Mouse (Mus musculus): Measurements from ENCODE around the gene A4galt. TPM values are rescaled to one million over a fixed set of nuclear protein-coding genes. Genes with fewer than 3 reads are reported as not detected.

A4galt gene
- polyA plus RNA-seq, 1 experiment from 2014 or later = 2.4 TPM

GRCm38 (mm10) chr15:83256491-83256890 lies 4.9 kb upstream of the A4galt start:
- H3K4me1 ChIP-seq (ENCODE audit: control insufficient read depth, insufficient read depth, low read length) = peaks cover 3% of the 10 kb centered on the region; the same call in 1 of the 2 replicates
- H3K4me2 ChIP-seq (ENCODE audit: low read depth, low read length) = no peak overlapping the region
- H3K36me3 ChIP-seq (ENCODE audit: control insufficient read depth, insufficient read depth, low read length) = no peaks in the 10 kb centered on the region
- H3K4me3 ChIP-seq (ENCODE audit: low read depth, low read length) = no peak overlapping the region
- no peak overlapping the region for H3K9ac ChIP-seq (ENCODE audit: low read depth, low read length)
- WGBS = 76% methylated on average over 4 of the region's 4 CpGs
- H3K27ac ChIP-seq (replicated peaks; ENCODE audit: low read depth, low read length) = no peak overlapping the region
- no peak for ATAC-seq (ENCODE audit: low read depth)
- no peak for DNase-seq (ENCODE audit: low spot score)
- peaks cover 15% of the 10 kb centered on the region for H3K27me3 ChIP-seq (replicated peaks; ENCODE audit: control insufficient read depth, insufficient read depth, low read length)
- H3K9me3 ChIP-seq (ENCODE audit: control insufficient read depth, low read length) = no peaks in the 10 kb centered on the region

GRCm38 (mm10) chr15:83255944-83256343 lies 4.4 kb upstream of the A4galt start:
- ATAC-seq (ENCODE audit: low read depth) (no peak), DNase-seq (ENCODE audit: low spot score) (no peak)
- Histone ChIP-seq H3K4me2 (ENCODE audit: low read depth, low read length) (no peak overlapping the region), H3K36me3 (ENCODE audit: control insufficient read depth, insufficient read depth, low read length) (no peaks in the 10 kb centered on the region), H3K4me3 (ENCODE audit: low read depth, low read length) (no peak overlapping the region), H3K27ac (replicated peaks; ENCODE audit: low read depth, low read length) (no peak overlapping the region), H3K4me1 (ENCODE audit: control insufficient read depth, insufficient read depth, low read length) (peaks cover 4% of the 10 kb centered on the region; the same call in 1 of the 2 replicates), H3K27me3 (replicated peaks; ENCODE audit: control insufficient read depth, insufficient read depth, low read length) (peaks cover 20% of the 10 kb centered on the region), H3K9me3 (ENCODE audit: control insufficient read depth, low read length) (no peaks in the 10 kb centered on the region), H3K9ac (ENCODE audit: low read depth, low read length) (no peak overlapping the region)
- 65% methylated on average over 7 of the region's 7 CpGs for WGBS

GRCm38 (mm10) chr15:83255191-83255782 lies 3.7 kb upstream of the A4galt start:
- Histone ChIP-seq H3K4me2 (ENCODE audit: low read depth, low read length) (no peak overlapping the region), H3K9ac (ENCODE audit: low read depth, low read length) (no peak overlapping the region), H3K36me3 (ENCODE audit: control insufficient read depth, insufficient read depth, low read length) (no peaks in the 10 kb centered on the region), H3K4me1 (ENCODE audit: control insufficient read depth, insufficient read depth, low read length) (peaks cover 4% of the 10 kb centered on the region; the same call in 1 of the 2 replicates), H3K27me3 (replicated peaks; ENCODE audit: control insufficient read depth, insufficient read depth, low read length) (peaks cover 27% of the 10 kb centered on the region), H3K4me3 (ENCODE audit: low read depth, low read length) (no peak overlapping the region), H3K27ac (replicated peaks; ENCODE audit: low read depth, low read length) (no peak overlapping the region), H3K9me3 (ENCODE audit: control insufficient read depth, low read length) (no peaks in the 10 kb centered on the region)
- no peak for DNase-seq (ENCODE audit: low spot score)
- ATAC-seq (ENCODE audit: low read depth) = no peak
- 91% methylated on average over 4 of the region's 4 CpGs for WGBS

GRCm38 (mm10) chr15:83254372-83255070 lies 2.9 kb upstream of the A4galt start:
- H3K36me3 ChIP-seq (ENCODE audit: control insufficient read depth, insufficient read depth, low read length) = no peaks in the 10 kb centered on the region
- no peak for ATAC-seq (ENCODE audit: low read depth)
- 68% methylated on average over 10 of the region's 10 CpGs for WGBS

GRCm38 (mm10) chr15:83252060-83252459 lies 486 bp upstream of the A4galt start:
- no peaks in the 10 kb centered on the region for H3K36me3 ChIP-seq (ENCODE audit: control insufficient read depth, insufficient read depth, low read length)
- H3K27ac ChIP-seq (replicated peaks; ENCODE audit: low read depth, low read length) = no peak overlapping the region
- 54% methylated on average over 14 of the region's 14 CpGs for WGBS
- peaks cover 4% of the 10 kb centered on the region; the same call in 1 of the 2 replicates for H3K4me1 ChIP-seq (ENCODE audit: control insufficient read depth, insufficient read depth, low read length)
- peaks cover 37% of the 10 kb centered on the region for H3K27me3 ChIP-seq (replicated peaks; ENCODE audit: control insufficient read depth, insufficient read depth, low read length)
- peak overlapping the region; percentile 95; the same call in 1 of the 2 replicates for H3K4me2 ChIP-seq (ENCODE audit: low read depth, low read length)
- peak overlapping the region; percentile 53 for H3K4me3 ChIP-seq (ENCODE audit: low read depth, low read length)
- no peak for ATAC-seq (ENCODE audit: low read depth)
- no peaks in the 10 kb centered on the region for H3K9me3 ChIP-seq (ENCODE audit: control insufficient read depth, low read length)
- no peak overlapping the region for H3K9ac ChIP-seq (ENCODE audit: low read depth, low read length)
- DNase-seq (ENCODE audit: low spot score) = no peak

More at GRCm38 (mm10) chr15:83254372-83255070, 2.9 kb upstream of the A4galt start:
- Histone ChIP-seq H3K4me1 (ENCODE audit: control insufficient read depth, insufficient read depth, low read length) (peaks cover 4% of the 10 kb centered on the region; the same call in 1 of the 2 replicates), H3K4me2 (ENCODE audit: low read depth, low read length) (no peak overlapping the region), H3K4me3 (ENCODE audit: low read depth, low read length) (no peak overlapping the region), H3K9me3 (ENCODE audit: control insufficient read depth, low read length) (no peaks in the 10 kb centered on the region), H3K27ac (replicated peaks; ENCODE audit: low read depth, low read length) (no peak overlapping the region), H3K9ac (ENCODE audit: low read depth, low read length) (no peak overlapping the region), H3K27me3 (replicated peaks; ENCODE audit: control insufficient read depth, insufficient read depth, low read length) (peaks cover 35% of the 10 kb centered on the region)
- no peak for DNase-seq (ENCODE audit: low spot score)

GRCm38 (mm10) chr15:83250651-83251175 lies 861 bp downstream of the A4galt start:
- Histone ChIP-seq H3K4me2 (ENCODE audit: low read depth, low read length) (peak overlapping the region; percentile 95), H3K9me3 (ENCODE audit: control insufficient read depth, low read length) (no peaks in the 10 kb centered on the region), H3K4me1 (ENCODE audit: control insufficient read depth, insufficient read depth, low read length) (peaks cover 4% of the 10 kb centered on the region; the same call in 1 of the 2 replicates), H3K9ac (ENCODE audit: low read depth, low read length) (peak overlapping the region; percentile 60), H3K4me3 (ENCODE audit: low read depth, low read length) (peak overlapping the region; percentile 53), H3K27ac (replicated peaks; ENCODE audit: low read depth, low read length) (no peak overlapping the region), H3K36me3 (ENCODE audit: control insufficient read depth, insufficient read depth, low read length) (no peaks in the 10 kb centered on the region), H3K27me3 (replicated peaks; ENCODE audit: control insufficient read depth, insufficient read depth, low read length) (peaks cover 37% of the 10 kb centered on the region)
- WGBS = 2% methylated on average over 20 of the region's 20 CpGs
- DNase-seq (ENCODE audit: low spot score) (no peak), ATAC-seq (ENCODE audit: low read depth) (no peak)

- H3K27ac ChIP-seq (replicated peaks; ENCODE audit: low read depth, low read length) = no peak overlapping the region
- no peak for ATAC-seq (ENCODE audit: low read depth)
- peaks cover 4% of the 10 kb centered on the region; the same call in 1 of the 2 replicates for H3K4me1 ChIP-seq (ENCODE audit: control insufficient read depth, insufficient read depth, low read length)
- no peak overlapping the region for H3K4me2 ChIP-seq (ENCODE audit: low read depth, low read length)
- no peak overlapping the region for H3K4me3 ChIP-seq (ENCODE audit: low read depth, low read length)
- no peak for DNase-seq (ENCODE audit: low spot score)
- H3K36me3 ChIP-seq (ENCODE audit: control insufficient read depth, insufficient read depth, low read length) = no peaks in the 10 kb centered on the region
- H3K9me3 ChIP-seq (ENCODE audit: control insufficient read depth, low read length) = no peaks in the 10 kb centered on the region
- peaks cover 37% of the 10 kb centered on the region for H3K27me3 ChIP-seq (replicated peaks; ENCODE audit: control insufficient read depth, insufficient read depth, low read length)
- no peak overlapping the region for H3K9ac ChIP-seq (ENCODE audit: low read depth, low read length)
- 91% methylated on average over 12 of the region's 12 CpGs for WGBS
Observed at GRCm38 (mm10) chr15:83249535-83250287, 1.9 kb downstream of the A4galt start.

- no peak for DNase-seq (ENCODE audit: low spot score)
- no peak overlapping the region for H3K9ac ChIP-seq (ENCODE audit: low read depth, low read length)
- no peaks in the 10 kb centered on the region for H3K9me3 ChIP-seq (ENCODE audit: control insufficient read depth, low read length)
- no peak overlapping the region for H3K4me3 ChIP-seq (ENCODE audit: low read depth, low read length)
- H3K4me2 ChIP-seq (ENCODE audit: low read depth, low read length) = no peak overlapping the region
- peaks cover 37% of the 10 kb centered on the region for H3K27me3 ChIP-seq (replicated peaks; ENCODE audit: control insufficient read depth, insufficient read depth, low read length)
- peak; percentile 53 for ATAC-seq (ENCODE audit: low read depth)
- H3K36me3 ChIP-seq (ENCODE audit: control insufficient read depth, insufficient read depth, low read length) = no peaks in the 10 kb centered on the region
- H3K27ac ChIP-seq (replicated peaks; ENCODE audit: low read depth, low read length) = no peak overlapping the region
- 65% methylated on average over 14 of the region's 14 CpGs for WGBS
- peaks cover 4% of the 10 kb centered on the region; the same call in 1 of the 2 replicates for H3K4me1 ChIP-seq (ENCODE audit: control insufficient read depth, insufficient read depth, low read length)
Observed at GRCm38 (mm10) chr15:83248236-83248844, 3.2 kb downstream of the A4galt start.
